Mouse (Mus musculus): ENCODE measurements around the gene Cd83. TPM values are rescaled to one million over a fixed set of nuclear protein-coding genes. Genes with fewer than 3 reads are reported as not detected.

Cd83 gene
- 1 to 10 TPM; 2.2 to 5.8 (median 3.8) TPM for total RNA-seq (2022)

GRCm38 (mm10) chr13:43784725-43785711, at the start of gene Cd83:
TSS of gene Cd83 (plus strand) at chr13:43784775.
- peak; percentile 61 for DNase-seq

- peak; percentile 66 for DNase-seq
Measured at GRCm38 (mm10) chr13:43739598-43740275, 44.8 kb upstream of the Cd83 start.

GRCm38 (mm10) chr13:43740276-43740608, 44.3 kb upstream of the Cd83 start:
- DNase-seq, result no peak

- no peak for DNase-seq
Measured at GRCm38 (mm10) chr13:43742677-43743076, 41.9 kb upstream of the Cd83 start.

DNA sequence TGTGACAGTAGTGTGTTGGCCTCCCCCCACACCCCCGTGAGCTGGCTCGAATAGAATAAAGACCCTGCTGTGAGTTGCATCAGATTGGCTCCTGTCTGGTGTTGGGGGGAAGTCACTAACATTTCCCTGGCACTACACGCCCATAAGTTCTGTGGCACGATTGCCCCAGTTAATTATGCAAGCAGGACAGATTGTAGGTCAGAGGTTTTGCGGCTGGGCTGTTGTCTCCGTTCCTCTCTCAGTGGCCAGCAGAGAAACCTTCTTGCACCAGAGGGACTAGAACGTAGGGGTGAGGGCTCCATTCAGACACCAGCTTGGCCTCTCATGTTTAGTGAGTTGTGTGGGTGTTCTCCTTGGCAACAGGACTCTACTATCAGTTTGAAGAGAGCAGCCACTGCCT, 40.3 kb upstream of the Cd83 start:
- DNase-seq, result no peak

DNA sequence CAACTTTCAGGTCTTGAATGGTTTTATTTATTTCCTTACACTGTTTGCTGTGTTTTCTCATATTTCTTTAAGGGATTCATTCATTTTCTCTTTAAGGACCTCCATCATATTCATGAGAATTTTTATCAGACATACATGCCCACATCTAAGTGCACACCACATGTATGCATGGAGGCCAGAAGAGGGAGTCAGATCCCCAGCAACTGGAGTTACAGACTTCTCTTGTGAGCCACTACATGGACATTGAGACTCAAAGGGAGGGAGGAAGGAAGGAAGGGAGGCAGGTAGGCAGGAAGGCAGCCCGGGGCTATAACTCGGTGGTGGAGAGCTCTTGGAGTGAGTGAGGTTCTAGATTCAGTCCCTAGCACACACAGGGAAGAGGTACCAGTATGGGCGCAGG, 34.3 kb upstream of the Cd83 start:
- DNase-seq, result no peak

- DNase-seq, result no peak
Measured at GRCm38 (mm10) chr13:43750966-43751365, 33.6 kb upstream of the Cd83 start.

DNA sequence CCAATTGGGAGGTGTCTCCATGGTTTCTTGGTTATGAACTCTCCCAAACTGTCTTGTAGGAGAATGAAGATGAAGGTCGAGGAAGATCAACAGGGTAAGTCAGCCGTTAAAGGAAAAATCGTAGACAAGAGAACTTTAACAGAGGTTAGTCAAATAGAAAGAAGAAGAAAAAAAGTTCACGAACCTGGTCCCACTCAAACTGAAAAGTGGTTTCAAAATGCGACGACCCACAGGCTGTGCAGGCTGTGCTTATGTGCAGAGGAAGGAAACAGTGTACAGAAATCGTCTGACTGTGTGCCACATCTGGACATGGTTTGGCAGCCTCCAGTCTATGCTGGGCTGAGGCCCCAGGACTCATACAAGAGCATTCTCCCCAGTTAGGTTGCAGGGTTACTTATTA, 32.2 kb upstream of the Cd83 start:
- DNase-seq, result no peak

- DNase-seq, result no peak
Measured at GRCm38 (mm10) chr13:43753652-43754051, 30.9 kb upstream of the Cd83 start.

DNA sequence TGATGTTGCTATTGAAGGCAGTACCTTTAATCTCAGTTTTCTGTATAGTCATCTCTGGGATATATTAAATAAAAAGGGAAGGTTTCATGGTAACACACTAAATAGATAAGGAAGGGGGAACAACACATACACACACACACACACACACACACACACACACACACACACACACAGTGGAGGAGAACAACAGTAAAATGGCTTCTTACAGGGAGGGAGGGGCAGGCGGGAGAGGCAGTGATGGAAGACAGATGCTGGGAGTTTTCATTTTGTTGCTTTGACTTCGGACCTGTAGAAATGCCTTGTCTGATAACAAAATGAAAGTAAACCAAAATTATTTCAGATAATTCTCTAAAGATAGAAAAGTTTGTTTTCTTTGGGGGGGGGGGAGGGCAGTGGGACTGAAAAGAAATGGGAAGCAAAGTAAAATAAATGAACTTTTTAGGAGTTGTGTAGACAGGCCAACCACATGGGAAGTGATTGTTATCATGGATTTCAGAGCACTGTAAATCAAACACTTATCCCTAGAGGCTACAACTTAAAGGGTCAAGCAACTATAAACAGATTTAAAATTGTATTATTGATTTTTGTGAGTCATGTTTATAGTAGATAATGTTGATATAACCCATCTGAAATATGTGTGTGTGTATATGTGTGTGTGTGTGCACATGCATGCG, 30.0 kb upstream of the Cd83 start:
- DNase-seq, result no peak

DNA sequence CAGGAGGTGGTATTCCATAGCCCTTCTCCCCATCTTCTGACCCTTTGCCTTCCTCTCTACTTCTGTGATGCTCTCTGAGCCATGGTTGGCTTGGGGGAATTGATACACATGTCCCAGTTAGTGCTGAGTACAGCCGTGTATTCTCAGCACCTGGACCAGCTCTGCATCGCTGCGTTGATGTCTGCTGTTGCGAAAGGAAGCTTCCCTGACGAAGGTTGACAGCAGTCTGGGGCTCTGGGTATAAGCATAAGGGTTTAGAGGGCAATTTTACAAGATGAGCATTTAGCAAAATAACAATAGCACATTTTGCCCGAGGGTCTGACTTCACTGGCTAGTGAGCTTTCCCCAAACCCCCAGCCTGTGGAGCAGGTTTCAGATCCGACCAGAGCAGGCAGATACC, 29.0 kb upstream of the Cd83 start:
- DNase-seq, result no peak

DNA sequence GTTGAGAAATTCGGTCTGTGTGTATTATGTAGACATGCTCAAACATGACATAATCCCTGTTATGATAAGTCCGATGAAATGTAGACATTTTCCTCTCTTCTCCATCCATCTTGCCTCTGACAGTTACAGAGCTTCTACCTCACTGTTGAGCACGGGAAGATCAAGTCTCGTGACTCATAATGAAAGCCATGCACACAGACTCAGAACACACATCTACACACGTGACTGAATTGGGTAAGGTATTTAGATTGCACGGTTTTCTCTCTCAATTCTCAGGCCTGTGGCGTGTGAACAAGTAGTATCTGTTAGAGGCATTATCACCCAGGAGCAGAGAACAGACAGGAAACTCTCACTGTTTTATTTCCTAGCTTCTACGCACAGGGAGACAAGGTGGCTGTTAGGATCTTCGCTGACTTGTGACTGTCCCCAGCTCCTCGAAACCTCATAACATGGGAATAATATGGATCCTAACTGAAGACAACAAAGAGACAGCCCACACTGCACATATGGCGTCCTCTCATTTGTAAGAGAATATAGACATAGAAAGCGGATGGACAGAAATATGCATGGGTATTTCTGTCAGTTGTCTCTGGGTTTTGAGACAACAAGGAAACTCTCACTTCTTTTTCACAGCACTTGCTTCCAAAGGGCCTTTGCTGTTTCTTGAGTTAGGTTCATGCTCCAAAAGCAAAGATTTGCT, 23.3 kb upstream of the Cd83 start:
- DNase-seq, result no peak

GRCm38 (mm10) chr13:43762901-43763300, 21.7 kb upstream of the Cd83 start:
- no peak for DNase-seq

GRCm38 (mm10) chr13:43763301-43763994, 21.1 kb upstream of the Cd83 start:
- no peak for DNase-seq

- no peak for DNase-seq
Measured at GRCm38 (mm10) chr13:43763995-43764579, 20.5 kb upstream of the Cd83 start.

- no peak for DNase-seq
Measured at GRCm38 (mm10) chr13:43765293-43765814, 19.2 kb upstream of the Cd83 start.

DNA sequence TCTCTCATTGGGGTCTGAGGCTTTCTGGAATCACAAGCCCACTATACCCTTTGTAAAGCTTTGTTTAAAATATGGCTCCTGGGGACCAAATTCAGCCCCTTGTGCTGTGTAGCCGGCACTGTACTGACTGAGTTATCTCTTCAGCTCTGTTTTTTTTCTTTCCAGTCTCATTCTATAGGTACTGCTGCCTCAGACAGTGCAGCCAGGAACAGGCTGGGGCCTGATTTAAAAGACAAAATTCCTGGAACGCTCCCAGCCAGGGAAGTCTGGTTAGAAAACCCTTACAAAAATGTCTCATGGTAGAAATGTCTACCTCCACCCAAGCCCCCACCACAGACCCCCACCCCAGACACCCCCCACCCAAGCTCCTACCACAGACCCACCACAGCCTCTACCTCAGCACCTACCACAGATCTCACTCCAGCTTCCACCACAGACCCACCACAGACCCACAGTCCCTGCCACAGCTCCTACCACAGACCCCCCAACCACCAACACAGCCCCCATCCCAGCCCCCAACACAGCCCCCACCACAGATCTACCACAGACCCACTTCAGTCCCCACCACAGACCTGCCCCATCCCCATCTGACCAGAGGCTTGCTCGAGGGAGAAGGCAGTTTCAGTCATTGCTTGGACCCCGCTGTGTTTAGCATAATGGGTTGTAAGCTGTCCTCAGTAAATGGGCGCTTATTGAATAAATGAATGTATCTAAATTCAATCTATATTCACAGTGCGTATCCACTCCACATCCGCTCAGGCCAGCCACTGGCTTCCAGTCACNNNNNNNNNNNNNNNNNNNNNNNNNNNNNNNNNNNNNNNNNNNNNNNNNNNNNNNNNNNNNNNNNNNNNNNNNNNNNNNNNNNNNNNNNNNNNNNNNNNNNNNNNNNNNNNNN, 17.5 kb upstream of the Cd83 start:
- no peak for DNase-seq

- DNase-seq, result no peak
Measured at GRCm38 (mm10) chr13:43773020-43773419, 11.6 kb upstream of the Cd83 start.

DNA sequence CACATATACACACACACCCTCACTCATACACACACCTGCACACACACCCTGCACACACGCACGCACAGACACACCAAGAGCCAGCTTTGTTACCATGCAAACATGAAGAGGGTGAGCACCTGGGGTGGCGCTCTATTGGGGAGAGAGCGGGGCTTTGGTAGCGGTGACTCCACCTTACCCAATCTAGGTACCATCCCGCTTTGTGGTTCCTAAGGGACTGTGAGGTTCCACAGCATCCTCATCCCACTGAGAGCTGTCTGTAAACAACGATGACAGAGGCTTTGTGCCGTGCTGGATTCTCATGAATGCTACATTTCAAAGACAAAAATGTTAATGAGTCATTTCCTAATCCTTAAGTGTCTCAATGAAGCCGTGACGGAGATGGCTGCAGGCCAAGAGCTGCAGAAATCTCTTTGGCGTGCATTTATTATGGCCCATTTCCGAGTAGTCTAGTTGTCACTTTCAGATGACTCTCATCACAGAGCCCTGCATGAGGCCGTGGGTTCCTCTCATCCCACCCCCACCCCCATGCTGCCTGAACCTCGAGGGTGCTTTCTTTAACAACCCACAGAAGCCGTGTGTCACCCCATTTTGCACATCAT, 10.5 kb upstream of the Cd83 start:
- no peak for DNase-seq

Data from adrenal gland, adult 8-10 months (tissue).